Mouse (Mus musculus) midbrain, embryonic 16.5 days (tissue): Measurements from ENCODE around the gene Gm20662. TPM values are rescaled to one million over a fixed set of nuclear protein-coding genes. Genes with fewer than 3 reads are reported as not detected.

Source experiments
- ATAC-seq: fragments of 200-750 bp; cut with Nextera tagmentation; 2 replicates; pipeline ENCODE4 v1.8.0; 2017; ENCODE audit warnings: moderate TSS enrichment
- H3K27ac ChIP-seq: fragments of 300-500 bp; sonication (generic); 2 replicates; pipeline ENCODE4 v1.5.1; 2014; ENCODE audit warnings: mild to moderate bottlenecking, low read length, mixed read lengths
- H3K27me3 ChIP-seq: fragments of 300-500 bp; sonication (generic); 2 replicates; pipeline ENCODE4 v1.6.1; 2014; ENCODE audit warnings: low read depth, low read length, mixed read lengths; ENCODE audit not compliant: control insufficient read depth, insufficient read depth
- H3K36me3 ChIP-seq: fragments of 300-500 bp; sonication (generic); 2 replicates; pipeline ENCODE4 v1.6.1; 2014; ENCODE audit warnings: mild to moderate bottlenecking, low read length, moderate library complexity, mixed read lengths; ENCODE audit not compliant: control insufficient read depth, insufficient read depth
- H3K4me1 ChIP-seq: fragments of 300-500 bp; sonication (generic); 2 replicates; pipeline ENCODE4 v1.6.1; 2014; ENCODE audit warnings: mild to moderate bottlenecking, low read length, mixed read lengths; ENCODE audit not compliant: control insufficient read depth, insufficient read depth
- H3K4me2 ChIP-seq: fragments of 300-500 bp; sonication (generic); 2 replicates; pipeline ENCODE4 v1.6.1; 2014; ENCODE audit warnings: mild to moderate bottlenecking, low read length, mixed read lengths
- H3K4me3 ChIP-seq: fragments of 300-500 bp; sonication (generic); 2 replicates; pipeline ENCODE4 v1.5.1; 2014; ENCODE audit warnings: low read depth, mild to moderate bottlenecking, low read length, moderate library complexity, mixed read lengths
- H3K9ac ChIP-seq: fragments of 300-500 bp; sonication (generic); 2 replicates; pipeline ENCODE4 v1.6.1; 2014; ENCODE audit warnings: low read depth, low read length, mixed read lengths
- H3K9me3 ChIP-seq: fragments of 300-500 bp; sonication (generic); replicated peaks from 2 replicates; pipeline ENCODE4 v1.6.1; 2014; ENCODE audit warnings: mild to moderate bottlenecking, low read length, mixed read lengths; ENCODE audit not compliant: control insufficient read depth, poor library complexity, severe bottlenecking
- WGBS: fragments of 180-500 bp; shearing (Covaris S2); extraction: QIAGEN DNeasy Blood & Tissue Kit; methylation state at CpG from one replicate; pipeline ENCODE4 v1.1.7; 2014; 5-methylcytosine and 5-hydroxymethylcytosine counted together
- polyA plus RNA-seq: library from polyadenylated mRNA; unstranded; fragments of >200 nt; fragmentation: Nextera tagmentation; extraction: Ambion mirVana; gene quantifications from 2 replicates; pipeline ENCODE4 v1.2.1, GENCODE M21; 2015

The Gm20662 gene
- polyA plus RNA-seq, 1 experiment from 2014 or later: 0.83 TPM

- H3K27ac ChIP-seq: peak overlapping the region; percentile 58; the same call in 1 of the 2 replicates
- H3K27me3 ChIP-seq: no peaks in the 10 kb centered on the region
- H3K9me3 ChIP-seq: no peaks in the 10 kb centered on the region
- WGBS: 47% methylated on average over 17 of the region's 17 CpGs
- no peak for ATAC-seq
- H3K36me3 ChIP-seq: peaks cover 18% of the 10 kb centered on the region
- peak overlapping the region; percentile 89 for H3K4me2 ChIP-seq
- H3K4me3 ChIP-seq: peak overlapping the region; percentile 77
- peaks cover 16% of the 10 kb centered on the region for H3K4me1 ChIP-seq
- peak overlapping the region; percentile 73 for H3K9ac ChIP-seq
These were observed 51.7 kb downstream of the Gm20662 start for GRCm38 (mm10) chr9:108047601-108048565.

GRCm38 (mm10) chr9:108048566-108048955, 52.4 kb downstream of the Gm20662 start:
- under 1% methylated on average over 19 of the region's 19 CpGs for WGBS

GRCm38 (mm10) chr9:108049016-108049455, 52.9 kb downstream of the Gm20662 start, which contains the start of gene Gmppb:
Gene Gmppb, plus strand, starts transcription at chr9:108049242.
- peak within 1 kb of the TSS; percentile 77 for H3K4me3 ChIP-seq
- H3K27me3 ChIP-seq: no peaks in the 10 kb centered on the region
- ATAC-seq: peak; percentile 95
- peaks cover 23% of the 10 kb centered on the region for H3K36me3 ChIP-seq
- H3K4me2 ChIP-seq: peak within 1 kb of the TSS; percentile 89
- H3K9me3 ChIP-seq: no peaks in the 10 kb centered on the region
- peak within 1 kb of the TSS; percentile 69 for H3K27ac ChIP-seq
- H3K4me1 ChIP-seq: peaks cover 18% of the 10 kb centered on the region
- under 1% methylated on average over 32 of the region's 39 CpGs for WGBS
- H3K9ac ChIP-seq: peak within 1 kb of the TSS; percentile 73

More at GRCm38 (mm10) chr9:108048566-108048955, 52.4 kb downstream of the Gm20662 start:
- no peaks in the 10 kb centered on the region for H3K9me3 ChIP-seq
- peaks cover 18% of the 10 kb centered on the region for H3K4me1 ChIP-seq
- H3K27ac ChIP-seq: peak overlapping the region; percentile 58; the same call in 1 of the 2 replicates
- peak overlapping the region; percentile 73 for H3K9ac ChIP-seq
- no peaks in the 10 kb centered on the region for H3K27me3 ChIP-seq
- peak; percentile 50 for ATAC-seq
- H3K4me2 ChIP-seq: peak overlapping the region; percentile 89
- H3K4me3 ChIP-seq: peak overlapping the region; percentile 77
- peaks cover 18% of the 10 kb centered on the region for H3K36me3 ChIP-seq

- H3K27me3 ChIP-seq: no peaks in the 10 kb centered on the region
- peak; percentile 31; the same call in 1 of the 2 replicates for ATAC-seq
- peaks cover 18% of the 10 kb centered on the region for H3K4me1 ChIP-seq
- H3K4me2 ChIP-seq: peak overlapping the region; percentile 89
- H3K9me3 ChIP-seq: no peaks in the 10 kb centered on the region
- peak overlapping the region; percentile 69; the same call in 1 of the 2 replicates for H3K27ac ChIP-seq
- peaks cover 26% of the 10 kb centered on the region for H3K36me3 ChIP-seq
- peak overlapping the region; percentile 77 for H3K4me3 ChIP-seq
- 43% methylated on average over 15 of the region's 15 CpGs for WGBS
- H3K9ac ChIP-seq: peak overlapping the region; percentile 73
These were observed 53.6 kb downstream of the Gm20662 start for GRCm38 (mm10) chr9:108049561-108050251.

- H3K27me3 ChIP-seq: no peaks in the 10 kb centered on the region
- H3K27ac ChIP-seq: no peak overlapping the region
- WGBS: 96% methylated on average over 15 of the region's 15 CpGs
- H3K4me2 ChIP-seq: no peak overlapping the region
- no peak overlapping the region for H3K4me3 ChIP-seq
- no peak for ATAC-seq
- H3K36me3 ChIP-seq: peaks cover 24% of the 10 kb centered on the region
- H3K9me3 ChIP-seq: no peaks in the 10 kb centered on the region
- peaks cover 18% of the 10 kb centered on the region for H3K4me1 ChIP-seq
- no peak overlapping the region for H3K9ac ChIP-seq
These were observed 55.2 kb downstream of the Gm20662 start for GRCm38 (mm10) chr9:108051184-108051930.

GRCm38 (mm10) chr9:108051931-108052220, 55.7 kb downstream of the Gm20662 start:
- Histone ChIP-seq H3K4me2 (no peak overlapping the region), H3K4me3 (no peak overlapping the region), H3K9ac (no peak overlapping the region), H3K27ac (no peak overlapping the region), H3K4me1 (peaks cover 18% of the 10 kb centered on the region), H3K9me3 (no peaks in the 10 kb centered on the region), H3K36me3 (peaks cover 22% of the 10 kb centered on the region), H3K27me3 (no peaks in the 10 kb centered on the region)
- no peak for ATAC-seq
- WGBS: 84% methylated on average over 4 of the region's 4 CpGs

- WGBS: 68% methylated on average over 7 of the region's 7 CpGs
- H3K4me1 ChIP-seq: peaks cover 18% of the 10 kb centered on the region
These were observed 56.3 kb downstream of the Gm20662 start for GRCm38 (mm10) chr9:108052411-108052810.

GRCm38 (mm10) chr9:108052885-108053664, 56.9 kb downstream of the Gm20662 start, which contains the start of gene Amigo3:
Gene Amigo3, plus strand, starts transcription at chr9:108053159.
- H3K9ac ChIP-seq: no peak within 1 kb of the TSS
- peaks cover 24% of the 10 kb centered on the region for H3K36me3 ChIP-seq
- no peak within 1 kb of the TSS for H3K27ac ChIP-seq
- H3K4me3 ChIP-seq: no peak within 1 kb of the TSS
- H3K9me3 ChIP-seq: no peaks in the 10 kb centered on the region
- H3K27me3 ChIP-seq: no peaks in the 10 kb centered on the region
- ATAC-seq: 0 out of 2 replicates have a peak, but pooled peaks have one; percentile 12
- H3K4me1 ChIP-seq: peaks cover 16% of the 10 kb centered on the region
- no peak within 1 kb of the TSS for H3K4me2 ChIP-seq
- 57% methylated on average over 20 of the region's 20 CpGs for WGBS

More at GRCm38 (mm10) chr9:108052411-108052810, 56.3 kb downstream of the Gm20662 start:
- no peak overlapping the region for H3K4me2 ChIP-seq
- H3K9me3 ChIP-seq: no peaks in the 10 kb centered on the region
- H3K36me3 ChIP-seq: peaks cover 21% of the 10 kb centered on the region
- no peak for ATAC-seq
- H3K9ac ChIP-seq: no peak overlapping the region
- no peaks in the 10 kb centered on the region for H3K27me3 ChIP-seq
- no peak overlapping the region for H3K27ac ChIP-seq
- no peak overlapping the region for H3K4me3 ChIP-seq
